Mouse (Mus musculus): Measurements from ENCODE around the gene Zer1. TPM values are rescaled to one million over a fixed set of nuclear protein-coding genes. Genes with fewer than 3 reads are reported as not detected.

Gene Zer1
- total RNA-seq, 2 experiments from 2014 or later: 80.8 to 88.0 TPM

DNA sequence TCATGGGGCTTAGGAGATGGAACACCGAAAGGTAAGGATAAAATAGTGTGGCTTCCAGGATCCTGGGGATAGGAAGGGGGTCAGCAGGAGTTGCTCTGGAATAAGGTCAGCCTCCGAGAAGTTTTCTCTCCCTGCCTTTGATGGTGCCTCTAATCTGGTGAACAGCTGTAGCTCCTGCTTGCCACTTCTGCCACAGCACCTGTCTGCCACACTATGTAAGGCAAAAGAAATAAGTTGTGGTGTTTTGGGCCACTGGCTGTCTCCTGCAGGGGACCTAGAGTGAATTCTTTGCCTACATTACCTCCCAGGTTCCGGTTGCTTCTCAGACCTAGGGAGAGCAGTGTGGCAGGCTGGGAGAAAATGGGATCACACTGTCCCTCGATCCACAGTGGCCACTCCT, 45.6 kb downstream of the Zer1 start:
- intact Hi-C loops (cut with DNase I): no loop called here
- DNase-seq: no peak

DNA sequence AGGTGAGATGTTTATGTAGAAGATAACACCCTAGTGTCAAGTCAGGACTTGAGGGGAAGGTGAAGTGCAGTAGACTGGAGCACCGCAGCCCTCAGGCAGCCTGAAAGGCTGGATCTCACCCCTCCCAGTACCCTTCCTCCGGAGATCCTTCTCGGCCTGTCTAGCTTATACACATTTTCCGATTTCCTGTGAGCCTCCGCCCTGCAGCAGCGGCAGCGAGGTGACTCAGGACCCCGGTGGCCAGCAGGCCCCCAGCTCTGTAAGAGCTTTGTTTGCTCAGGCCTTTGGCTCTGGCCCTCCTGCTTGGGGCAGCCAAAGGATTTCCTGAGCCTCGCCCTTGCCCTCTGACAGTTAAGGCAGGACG, 46.1 kb downstream of the Zer1 start:
- intact Hi-C loops (cut with DNase I): no loop called here
- DNase-seq: no peak

GRCm38 (mm10) chr2:30077502-30078348, 46.7 kb downstream of the Zer1 start, which contains the start of gene Pkn3:
TSS of gene Pkn3 (plus strand) at chr2:30077684.
- peak; percentile 82 for DNase-seq
- intact Hi-C loops (cut with DNase I): no loop called here

DNA sequence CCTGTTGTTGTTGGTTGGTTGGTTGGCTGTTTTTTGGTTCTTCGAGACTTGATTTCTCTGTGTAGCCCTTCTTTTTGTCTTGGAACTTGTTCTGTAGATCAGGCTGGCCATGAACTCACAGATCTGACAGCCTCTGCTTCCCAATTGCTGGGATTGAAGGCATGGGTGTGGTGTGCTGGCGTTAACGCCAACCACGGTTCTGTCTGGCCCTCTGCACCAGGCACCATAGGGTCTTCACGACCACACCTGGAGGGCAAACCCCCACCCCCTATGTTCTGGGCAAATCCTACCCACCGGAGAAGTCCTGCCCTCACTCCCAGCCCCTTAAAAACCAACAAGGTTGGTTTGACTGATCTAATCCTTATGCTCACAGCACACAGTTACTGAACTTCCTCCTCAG, 47.4 kb downstream of the Zer1 start:
- intact Hi-C loops (cut with DNase I): no loop called here

DNA sequence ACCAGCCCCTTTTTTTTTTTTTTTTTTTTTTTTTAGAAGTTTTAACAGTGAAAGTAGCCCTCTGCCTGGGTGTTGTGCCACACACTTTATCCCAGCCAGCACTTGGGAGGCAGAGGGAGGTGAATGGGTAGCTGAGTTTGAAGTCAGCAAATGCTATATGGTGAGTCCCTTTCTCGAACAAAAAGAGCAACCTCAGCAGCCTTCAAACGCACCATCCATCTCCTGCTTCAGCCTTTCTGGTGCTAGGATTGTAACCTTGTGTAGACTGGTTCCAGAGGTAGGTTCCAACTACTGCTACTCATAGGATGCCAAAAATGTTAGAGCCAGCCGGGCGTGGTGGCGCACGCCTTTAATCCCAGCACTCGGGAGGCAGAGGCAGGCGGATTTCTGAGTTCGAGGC, 47.9 kb downstream of the Zer1 start:
- DNase-seq: no peak
- intact Hi-C loops (cut with DNase I): no loop called here

More for the DNA sequence above, 47.4 kb downstream of the Zer1 start:
- DNase-seq: no peak

DNA sequence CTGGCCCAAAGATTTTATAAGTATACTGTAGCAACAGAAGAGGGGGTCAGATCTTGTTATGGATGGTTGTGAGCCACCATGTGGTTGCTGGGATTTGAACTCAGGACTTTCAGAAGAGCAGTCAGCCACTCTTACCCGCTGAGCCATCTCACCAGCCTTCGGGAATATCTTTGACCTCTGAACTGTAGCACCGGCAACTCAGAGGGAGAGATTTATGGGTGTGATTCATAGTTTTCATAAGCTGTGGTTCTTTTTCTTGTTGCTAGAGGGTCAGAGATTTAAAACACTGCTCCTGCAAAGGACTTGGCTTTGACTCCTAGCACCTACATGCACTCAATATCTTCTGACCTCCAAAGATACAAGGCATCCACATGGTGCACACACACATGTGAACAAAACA, 48.8 kb downstream of the Zer1 start:
- intact Hi-C loops (cut with DNase I): no loop called here
- no peak for DNase-seq

GRCm38 (mm10) chr2:30073285-30073684, 51.1 kb downstream of the Zer1 start:
- intact Hi-C loops (cut with DNase I): no loop called here
- DNase-seq: no peak

DNA sequence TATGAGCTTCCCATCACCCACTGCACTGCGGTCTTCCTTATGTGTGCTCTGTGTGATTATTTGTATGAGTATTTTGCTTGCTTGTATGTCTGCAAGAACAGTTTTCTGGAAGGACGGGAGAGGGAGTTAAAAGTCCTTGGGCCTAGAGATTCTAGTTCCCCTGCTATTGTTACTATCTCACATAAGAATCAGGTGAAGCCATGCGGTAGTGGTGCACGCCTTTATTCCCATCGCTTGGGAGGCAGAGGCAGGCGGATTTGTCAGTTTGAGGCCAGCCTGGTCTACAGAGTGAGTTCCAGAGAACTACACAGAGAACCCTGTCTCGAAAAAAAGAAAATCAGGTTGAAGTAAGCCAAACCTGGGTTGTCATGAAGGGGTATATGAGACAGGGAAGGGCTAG, 51.5 kb downstream of the Zer1 start:
- intact Hi-C loops (cut with DNase I): no loop called here
- no peak for DNase-seq

GRCm38 (mm10) chr2:30067962-30068361, 56.4 kb downstream of the Zer1 start:
- no peak for DNase-seq
- intact Hi-C loops (cut with DNase I): no loop called here

DNA sequence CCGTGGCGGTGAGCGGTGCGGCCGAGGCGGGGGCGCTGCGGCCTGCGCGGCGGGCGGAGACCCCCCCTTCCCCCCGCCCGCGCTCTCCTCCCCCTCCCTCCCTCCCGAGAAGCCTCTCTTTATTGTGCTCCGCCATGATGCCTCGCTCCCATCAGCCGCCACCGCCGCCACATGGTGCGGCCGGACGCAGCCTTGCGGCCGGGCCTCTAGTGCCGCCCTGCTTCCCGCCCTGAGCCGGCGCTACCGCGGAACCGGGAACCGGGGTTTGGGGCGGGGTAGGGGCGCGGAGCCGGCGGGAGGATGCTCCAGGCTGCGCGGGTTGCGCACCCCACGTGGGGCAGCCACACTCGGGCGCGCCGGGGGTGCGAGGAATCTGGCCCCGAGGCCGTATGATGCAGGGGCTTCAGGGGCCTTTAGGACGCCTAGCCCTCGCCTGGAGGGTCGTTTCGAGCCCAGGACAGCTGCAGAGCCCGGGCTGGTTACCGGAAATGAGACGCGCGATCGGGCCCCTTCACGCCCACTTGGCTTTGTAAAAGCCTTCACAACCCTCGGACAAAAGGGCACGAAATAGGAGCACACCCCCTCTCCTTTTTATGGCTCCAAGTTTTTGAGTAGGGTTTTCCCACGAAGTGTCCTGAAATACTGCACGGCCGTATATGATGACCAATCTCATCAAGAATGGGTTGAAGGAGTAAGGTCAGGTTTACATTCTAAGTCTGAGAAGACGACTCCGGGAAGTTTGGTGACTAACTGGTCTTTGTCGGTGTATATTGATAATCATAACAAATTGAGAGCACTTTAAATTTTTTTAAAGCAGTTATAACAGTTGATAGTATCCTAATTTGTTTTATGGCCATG, 57.1 kb downstream of the Zer1 start:
- peak; percentile 50 for DNase-seq
- intact Hi-C loops (cut with DNase I): no loop called here

GRCm38 (mm10) chr2:30066046-30066901, 58.1 kb downstream of the Zer1 start:
- intact Hi-C loops (cut with DNase I): no loop called here
- DNase-seq: peak; percentile 98

- DNase-seq: no peak
- intact Hi-C loops (cut with DNase I): no loop called here
These were observed 60.1 kb downstream of the Zer1 start for GRCm38 (mm10) chr2:30064298-30064697.

- DNase-seq: no peak
- intact Hi-C loops (cut with DNase I): no loop called here
These were observed 60.6 kb downstream of the Zer1 start for GRCm38 (mm10) chr2:30063791-30064190.

- intact Hi-C loops (cut with DNase I): no loop called here
- DNase-seq: no peak
These were observed 61.1 kb downstream of the Zer1 start for GRCm38 (mm10) chr2:30063235-30063634.

DNA sequence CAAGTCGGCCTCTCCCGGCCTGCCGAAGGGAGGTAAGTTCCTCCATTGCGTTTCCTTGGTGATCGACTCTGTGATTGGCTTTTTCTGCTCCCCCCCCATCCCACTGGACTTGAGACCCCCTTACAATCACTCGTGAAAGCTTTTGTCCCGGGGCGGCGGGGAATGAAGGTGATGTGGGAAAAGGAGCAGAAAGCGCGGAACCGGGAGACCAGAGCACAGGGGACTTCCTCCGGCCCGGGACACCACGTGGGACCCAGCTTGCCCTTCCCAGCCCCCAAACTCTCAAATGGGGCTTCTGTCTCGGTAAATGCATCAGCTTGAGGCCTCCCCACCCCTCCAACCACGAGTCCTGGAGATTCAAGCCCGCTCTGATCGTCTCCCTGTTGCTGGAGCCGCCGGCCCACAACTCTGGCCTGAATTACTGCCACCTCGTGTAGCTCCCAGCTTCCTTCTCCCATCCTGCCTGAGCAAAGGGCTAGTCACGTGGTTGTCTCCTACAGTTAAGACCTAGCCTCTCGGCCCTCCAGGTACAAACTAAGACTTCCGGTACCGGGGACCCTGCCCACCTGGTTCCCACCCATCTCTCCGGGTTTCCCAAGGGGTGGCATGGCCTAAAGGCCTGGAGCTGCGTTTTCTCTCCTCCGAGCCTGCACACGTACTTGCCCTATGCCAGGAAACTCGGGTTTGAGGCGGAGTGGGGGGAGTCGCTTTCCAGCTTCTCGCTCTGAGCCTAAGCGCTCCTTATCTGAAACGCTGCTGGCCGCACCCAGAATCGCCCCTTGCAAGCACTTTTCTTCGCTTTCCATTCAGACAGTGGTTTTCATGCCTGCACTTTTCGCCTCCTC, 61.9 kb downstream of the Zer1 start:
- peak; percentile 51 for DNase-seq
- intact Hi-C loops (cut with DNase I): no loop called here

DNA sequence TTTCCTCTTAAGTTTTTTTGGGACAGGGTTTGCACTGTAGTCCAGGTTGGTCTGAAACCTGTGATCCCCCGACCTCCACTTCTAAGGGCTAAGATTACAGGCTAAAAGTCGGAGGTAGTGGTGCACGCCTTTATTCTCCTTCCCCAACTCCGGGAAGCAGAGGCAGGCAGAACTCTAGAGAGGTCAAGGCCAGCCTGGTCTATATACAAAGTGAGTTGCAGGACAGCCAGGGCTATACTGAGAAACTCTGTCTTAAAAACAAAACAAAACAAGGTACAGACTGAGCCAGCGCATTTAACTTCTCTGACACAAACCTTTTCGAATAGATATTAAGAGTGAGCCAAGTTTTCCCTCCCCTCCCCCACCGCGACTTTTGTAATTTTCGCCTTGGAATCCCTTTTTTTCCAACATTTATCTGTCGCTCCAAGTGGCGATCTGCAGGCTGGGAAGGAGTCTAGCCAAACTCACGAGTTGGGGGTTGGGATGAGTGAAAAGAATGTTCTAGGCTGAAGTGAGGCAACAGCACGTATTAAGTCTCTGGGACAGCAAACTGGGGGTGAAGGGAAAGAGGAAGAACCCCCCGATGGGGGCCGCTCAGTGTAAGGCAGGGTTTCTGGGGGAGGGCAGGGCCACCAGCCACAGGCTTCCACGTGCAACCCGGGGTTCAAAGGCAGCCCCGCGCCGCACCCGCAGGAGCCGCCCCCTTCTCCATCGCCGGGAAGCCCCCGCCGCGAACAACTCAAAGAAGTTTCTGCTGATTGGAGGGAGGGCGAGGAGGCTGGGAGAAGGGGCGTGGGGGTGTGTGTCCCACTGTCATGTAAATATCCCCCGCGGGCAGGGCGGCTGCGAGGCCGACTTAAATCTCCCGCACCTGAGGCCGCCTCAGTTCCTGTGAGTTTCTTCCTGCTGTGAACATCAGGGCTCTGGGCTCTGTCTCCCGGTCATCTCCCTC, 62.9 kb downstream of the Zer1 start:
- intact Hi-C loops (cut with DNase I): no loop called here
- DNase-seq: peak; percentile 58

DNA sequence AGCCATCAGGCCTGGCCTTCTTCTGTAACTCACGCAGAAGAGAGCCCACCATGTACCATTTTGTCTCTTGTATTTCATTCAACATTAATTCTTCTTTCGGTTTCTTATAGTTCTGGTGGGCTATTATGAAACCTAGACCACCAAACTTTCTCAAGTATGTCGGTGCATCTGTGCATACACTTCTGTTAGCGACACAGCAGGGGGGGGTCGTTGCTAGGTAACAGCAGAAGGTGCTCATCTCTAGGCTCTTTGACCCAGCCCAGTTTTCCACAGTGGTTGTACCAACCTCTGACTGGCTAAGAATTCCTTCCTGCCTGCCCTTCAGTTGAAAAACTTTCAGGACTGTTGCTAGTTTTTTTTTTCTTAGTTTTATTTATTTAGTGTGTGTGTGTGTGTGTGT, 66.0 kb downstream of the Zer1 start:
- no peak for DNase-seq
- intact Hi-C loops (cut with DNase I): no loop called here

- intact Hi-C loops (cut with DNase I): no loop called here
- no peak for DNase-seq
These were observed 67.0 kb downstream of the Zer1 start, which contains the start of gene Set for GRCm38 (mm10) chr2:30057223-30057904. TSS of gene Set (plus strand) at chr2:30057378.
